Mouse (Mus musculus) heart, embryonic 16.5 days (tissue): Measurements from ENCODE around the gene Oprl1. TPM values are rescaled to one million over a fixed set of nuclear protein-coding genes. Genes with fewer than 3 reads are reported as not detected.

Source experiments
- ATAC-seq: fragments of 200-750 bp; cut with Nextera tagmentation; replicated peaks from 2 replicates; pipeline ENCODE4 v1.8.0; 2017; ENCODE audit warnings: moderate number of reproducible peaks; ENCODE audit not compliant: insufficient read depth, low FRiP score; ENCODE audit errors: extremely low read depth
- H3K27ac ChIP-seq: fragments of 300-500 bp; sonication (generic); 2 replicates; pipeline ENCODE4 v1.5.1; 2014; ENCODE audit warnings: mild to moderate bottlenecking, low read length, control low read depth, moderate library complexity
- H3K27me3 ChIP-seq: fragments of 300-500 bp; sonication (generic); 2 replicates; pipeline ENCODE4 v1.6.1; 2014; ENCODE audit warnings: low read length, mixed read lengths; ENCODE audit not compliant: control insufficient read depth, insufficient read depth
- H3K36me3 ChIP-seq: fragments of 300-500 bp; sonication (generic); 2 replicates; pipeline ENCODE4 v1.6.1; 2014; ENCODE audit not compliant: control insufficient read depth, insufficient read depth
- H3K4me1 ChIP-seq: fragments of 300-500 bp; sonication (generic); 2 replicates; pipeline ENCODE4 v1.6.1; 2014; ENCODE audit warnings: low read length, mixed read lengths; ENCODE audit not compliant: control insufficient read depth, insufficient read depth
- H3K4me2 ChIP-seq: fragments of 300-500 bp; sonication (generic); 2 replicates; pipeline ENCODE4 v1.6.1; 2014; ENCODE audit warnings: low read depth, mild to moderate bottlenecking, control low read depth, low read length
- H3K4me3 ChIP-seq: fragments of 300-500 bp; sonication (generic); 2 replicates; pipeline ENCODE4 v1.5.1; 2014; ENCODE audit warnings: mild to moderate bottlenecking, control low read depth, low read length
- H3K9ac ChIP-seq: fragments of 300-500 bp; sonication (generic); 2 replicates; pipeline ENCODE4 v1.6.1; 2014; ENCODE audit warnings: low read length, control low read depth
- H3K9me3 ChIP-seq: fragments of 300-500 bp; sonication (generic); replicated peaks from 2 replicates; pipeline ENCODE4 v1.6.1; 2016; ENCODE audit warnings: low read length; ENCODE audit not compliant: control insufficient read depth
- WGBS: fragments of 180-500 bp; shearing (Covaris S2); extraction: QIAGEN DNeasy Blood & Tissue Kit; methylation state at CpG from one replicate; pipeline ENCODE4 v1.1.7; 2014; 5-methylcytosine and 5-hydroxymethylcytosine counted together
- polyA plus RNA-seq: library from polyadenylated mRNA; unstranded; fragments of >200 nt; fragmentation: Nextera tagmentation; extraction: Ambion mirVana; gene quantifications from 2 replicates; pipeline ENCODE4 v1.2.1, GENCODE M21; 2015

Oprl1 gene
- polyA plus RNA-seq, 1 experiment from 2014 or later = 1.2 TPM

DNA sequence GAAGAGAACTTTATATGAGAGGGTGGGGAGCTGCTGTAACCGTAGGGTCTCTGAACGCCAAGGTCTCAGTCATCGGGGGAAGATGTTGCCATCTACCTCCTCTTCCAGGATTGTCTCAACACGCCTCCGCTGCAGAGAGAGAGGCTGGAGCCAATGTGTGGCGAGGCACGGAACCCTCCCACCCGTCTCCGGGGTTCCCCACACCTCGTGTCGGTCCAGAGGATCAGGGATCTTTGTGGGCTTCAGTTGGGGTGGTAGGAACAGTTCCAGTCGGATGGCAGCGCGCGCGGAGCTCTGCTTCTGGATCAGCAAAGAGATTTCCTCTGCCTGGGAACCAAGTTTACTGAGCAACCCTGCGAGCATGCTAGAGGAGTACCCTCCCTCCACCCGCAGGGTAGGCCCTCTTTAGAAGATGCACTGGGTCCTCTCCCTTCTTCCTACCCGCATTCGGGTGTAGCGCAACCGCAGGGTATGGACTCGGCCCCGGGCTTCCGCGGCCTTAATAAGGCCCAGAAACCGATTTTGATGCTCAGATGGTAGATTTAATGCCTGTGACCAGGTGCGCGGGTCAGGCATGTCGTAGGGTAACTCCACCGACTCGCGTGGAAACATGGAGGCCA is 17.9 kb upstream of the Oprl1 start:
- Histone ChIP-seq H3K36me3 (no peaks in the 10 kb centered on the region), H3K4me3 (no peak overlapping the region), H3K27me3 (no peaks in the 10 kb centered on the region), H3K9ac (no peak overlapping the region), H3K4me1 (peaks cover 3% of the 10 kb centered on the region; the same call in 1 of the 2 replicates), H3K4me2 (no peak overlapping the region), H3K27ac (no peak overlapping the region), H3K9me3 (no peaks in the 10 kb centered on the region)
- 64% methylated on average over 33 of the region's 33 CpGs for WGBS
- ATAC-seq = no peak

- Histone ChIP-seq H3K27me3 (no peaks in the 10 kb centered on the region), H3K4me2 (no peak within 1 kb of the TSS), H3K36me3 (no peaks in the 10 kb centered on the region), H3K9me3 (no peaks in the 10 kb centered on the region), H3K4me3 (no peak within 1 kb of the TSS), H3K9ac (no peak within 1 kb of the TSS), H3K27ac (no peak within 1 kb of the TSS), H3K4me1 (peaks cover under 1% of the 10 kb centered on the region; the same call in 1 of the 2 replicates)
- WGBS = 52% methylated on average over 5 of the region's 5 CpGs
- ATAC-seq = no peak
Measured at GRCm38 (mm10) chr2:181698241-181698640, 16.6 kb upstream of the Oprl1 start, which contains the start of gene Lkaaear1. Lkaaear1 (minus strand) TSS chr2:181698442.

DNA sequence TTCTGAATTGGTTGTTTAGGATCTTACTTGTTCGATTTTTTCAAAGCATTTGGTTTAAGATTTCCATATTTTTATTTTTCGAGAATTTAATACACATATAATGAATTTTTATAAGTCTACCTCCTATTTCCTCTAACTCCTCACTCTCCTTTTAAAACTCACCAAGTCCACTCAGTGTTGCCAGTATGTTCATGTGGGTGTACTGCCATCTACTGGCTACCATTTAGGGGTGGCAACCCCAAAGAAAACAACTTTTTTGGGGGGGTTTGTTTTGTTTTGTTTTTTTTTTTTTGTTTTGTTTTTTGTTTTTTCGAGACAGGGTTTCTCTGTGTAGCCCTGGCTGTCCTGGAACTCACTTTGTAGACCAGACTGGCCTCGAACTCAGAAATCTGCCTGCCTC is 8.1 kb upstream of the Oprl1 start:
- Histone ChIP-seq H3K4me2 (no peak overlapping the region), H3K36me3 (no peaks in the 10 kb centered on the region), H3K9me3 (no peaks in the 10 kb centered on the region), H3K27ac (no peak overlapping the region), H3K9ac (no peak overlapping the region), H3K27me3 (no peaks in the 10 kb centered on the region), H3K4me1 (no peaks in the 10 kb centered on the region), H3K4me3 (no peak overlapping the region)
- no peak for ATAC-seq
- WGBS = 47% methylated on average over 4 of the region's 4 CpGs

DNA sequence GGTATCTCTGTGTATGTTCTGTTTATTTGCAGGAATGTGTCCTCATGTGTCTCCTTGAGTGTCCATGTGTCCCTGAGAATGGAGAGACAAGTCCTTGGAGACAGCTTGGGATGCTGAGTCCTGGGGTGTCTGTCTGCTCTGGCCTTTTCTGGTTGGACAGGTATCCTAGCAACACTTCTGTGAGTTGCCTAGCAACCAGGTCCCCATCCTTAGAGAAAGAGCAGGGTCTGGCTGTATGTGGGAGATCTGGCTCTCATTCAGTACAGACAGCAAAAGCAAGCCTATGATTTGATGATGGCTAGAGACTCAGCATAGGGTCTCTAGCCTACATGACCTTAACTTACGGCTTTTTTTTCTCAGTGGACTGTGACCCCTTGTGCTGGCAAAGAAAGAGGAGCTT is 1.1 kb upstream of the Oprl1 start:
- WGBS = 83% methylated on average over 1 of the region's 1 CpGs

DNA sequence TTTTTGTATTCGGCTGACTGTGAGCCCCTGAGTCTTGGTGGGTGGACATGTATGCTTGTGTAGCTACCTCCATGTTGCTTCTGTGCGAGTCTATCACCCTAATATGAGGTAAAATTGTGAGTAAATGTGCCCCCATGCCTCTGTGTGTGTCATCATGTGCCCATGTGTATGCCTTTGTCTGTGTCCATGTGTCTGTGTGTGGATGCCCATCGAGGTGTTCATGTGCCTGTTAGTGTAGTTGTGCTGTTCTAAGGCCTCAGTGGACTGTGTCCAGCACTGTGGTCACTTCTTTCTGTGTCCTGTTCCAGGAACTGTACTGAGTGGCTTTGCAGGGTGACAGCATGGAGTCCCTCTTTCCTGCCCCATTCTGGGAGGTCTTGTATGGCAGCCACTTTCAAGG is 566 bp downstream of the Oprl1 start:
- Histone ChIP-seq H3K36me3 (no peaks in the 10 kb centered on the region), H3K4me3 (peak overlapping the region; percentile 36), H3K27ac (no peak overlapping the region), H3K9me3 (no peaks in the 10 kb centered on the region), H3K9ac (peak overlapping the region; percentile 65; the same call in 1 of the 2 replicates), H3K4me1 (peaks cover 9% of the 10 kb centered on the region), H3K27me3 (no peaks in the 10 kb centered on the region), H3K4me2 (peak overlapping the region; percentile 61)
- WGBS = 59% methylated on average over 3 of the region's 3 CpGs
- ATAC-seq = no peak

More for the DNA sequence above, 1.1 kb upstream of the Oprl1 start:
- no peak for ATAC-seq
- no peaks in the 10 kb centered on the region for H3K9me3 ChIP-seq
- peaks cover 9% of the 10 kb centered on the region for H3K4me1 ChIP-seq
- H3K9ac ChIP-seq = no peak overlapping the region
- no peak overlapping the region for H3K27ac ChIP-seq
- H3K4me2 ChIP-seq = no peak overlapping the region
- no peaks in the 10 kb centered on the region for H3K27me3 ChIP-seq
- H3K36me3 ChIP-seq = no peaks in the 10 kb centered on the region
- H3K4me3 ChIP-seq = no peak overlapping the region

DNA sequence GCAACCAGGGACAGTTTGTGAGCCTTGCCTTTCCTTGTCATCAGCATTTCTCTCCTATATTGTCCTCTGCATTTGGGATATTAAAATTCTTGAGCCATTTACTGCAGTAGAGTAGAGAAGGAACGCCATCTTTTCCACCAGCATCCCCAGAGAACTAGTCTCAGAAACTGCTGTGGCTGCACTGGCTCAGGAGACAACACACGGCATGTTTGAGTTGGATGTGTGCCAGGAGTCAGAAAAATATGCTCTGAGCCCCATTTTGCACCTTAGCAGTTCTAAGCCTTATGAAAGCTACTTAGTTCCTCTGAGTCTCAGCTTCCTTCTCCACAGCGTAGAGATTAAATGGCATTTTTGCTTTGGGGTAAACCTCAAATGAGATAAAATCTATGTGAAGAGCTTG is 2.2 kb downstream of the Oprl1 start:
- Histone ChIP-seq H3K36me3 (no peaks in the 10 kb centered on the region), H3K27me3 (no peaks in the 10 kb centered on the region), H3K4me3 (no peak overlapping the region), H3K4me1 (peaks cover 9% of the 10 kb centered on the region), H3K9ac (no peak overlapping the region), H3K9me3 (no peaks in the 10 kb centered on the region), H3K27ac (no peak overlapping the region), H3K4me2 (no peak overlapping the region)
- ATAC-seq = no peak
- 48% methylated on average over 3 of the region's 3 CpGs for WGBS

DNA sequence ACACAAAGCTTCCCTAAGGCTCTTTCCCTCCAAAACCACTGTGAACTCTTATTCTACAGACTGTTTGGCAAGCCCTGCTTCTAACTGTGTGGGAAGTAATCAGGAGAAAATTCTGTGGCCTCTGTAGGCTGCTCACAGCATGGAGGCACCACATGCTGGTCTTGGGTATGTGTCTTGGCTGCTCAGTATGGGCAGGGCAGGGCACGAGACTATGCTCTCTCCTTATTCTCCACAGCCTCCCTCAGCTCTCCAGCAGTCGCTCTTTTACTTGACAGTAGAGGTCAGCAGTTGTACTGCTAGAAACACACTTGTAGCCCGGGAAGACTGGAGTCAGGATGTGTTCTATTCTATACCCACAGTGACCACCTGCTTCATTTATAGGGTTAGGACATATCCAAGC is 5.2 kb downstream of the Oprl1 start:
- no peaks in the 10 kb centered on the region for H3K9me3 ChIP-seq
- ATAC-seq = no peak
- H3K9ac ChIP-seq = no peak overlapping the region
- H3K27ac ChIP-seq = no peak overlapping the region
- H3K4me2 ChIP-seq = no peak overlapping the region
- H3K27me3 ChIP-seq = no peaks in the 10 kb centered on the region
- WGBS = 34% methylated on average over 3 of the region's 3 CpGs
- peaks cover 3% of the 10 kb centered on the region for H3K4me1 ChIP-seq
- H3K36me3 ChIP-seq = no peaks in the 10 kb centered on the region
- no peak overlapping the region for H3K4me3 ChIP-seq

- Histone ChIP-seq H3K36me3 (no peaks in the 10 kb centered on the region), H3K9me3 (no peaks in the 10 kb centered on the region), H3K4me1 (no peaks in the 10 kb centered on the region), H3K9ac (no peak overlapping the region), H3K4me3 (no peak overlapping the region), H3K27me3 (no peaks in the 10 kb centered on the region), H3K27ac (no peak overlapping the region), H3K4me2 (no peak overlapping the region)
- no peak for ATAC-seq
Measured at GRCm38 (mm10) chr2:181721200-181721599, 6.4 kb downstream of the Oprl1 start.

DNA sequence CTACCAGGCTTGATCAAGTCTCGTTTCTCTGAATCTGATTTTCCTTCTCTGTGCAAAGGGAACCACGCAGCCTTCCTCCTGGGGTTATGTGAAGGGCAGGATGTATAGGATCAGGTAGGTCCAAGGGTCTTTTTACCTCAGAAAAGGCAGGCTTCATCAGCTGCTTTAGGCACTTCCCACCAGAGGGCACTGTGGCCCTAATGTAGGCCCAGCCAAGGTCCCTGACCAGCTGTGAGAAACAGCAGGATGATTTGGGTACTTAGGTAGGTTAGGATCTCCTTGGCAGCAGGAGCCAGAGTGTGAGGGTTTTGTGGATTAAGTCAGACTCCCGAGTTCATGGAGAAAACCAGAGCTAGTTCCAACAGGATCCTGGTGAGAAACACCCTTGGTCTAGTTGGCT is 7.4 kb downstream of the Oprl1 start:
- H3K36me3 ChIP-seq = no peaks in the 10 kb centered on the region
- WGBS = 17% methylated on average over 3 of the region's 3 CpGs
- H3K9ac ChIP-seq = no peak overlapping the region
- ATAC-seq = no peak
- H3K27me3 ChIP-seq = no peaks in the 10 kb centered on the region
- no peak overlapping the region for H3K27ac ChIP-seq
- no peak overlapping the region for H3K4me3 ChIP-seq
- no peaks in the 10 kb centered on the region for H3K4me1 ChIP-seq
- H3K4me2 ChIP-seq = no peak overlapping the region
- H3K9me3 ChIP-seq = no peaks in the 10 kb centered on the region
